Mouse (Mus musculus): ENCODE measurements at regions not wholly inside any gene's neighbourhood (a gene's known extent, or its start where the extent isn't known, plus 50 kb on each side); places are given as distances from the start of the nearest gene placed in this dataset.

- no peak for DNase-seq (ENCODE audit: low spot score in 2 of 2)
These were observed 79.0 kb upstream of the Jade1 start for GRCm38 (mm10) chr3:41476516-41476915.

DNA sequence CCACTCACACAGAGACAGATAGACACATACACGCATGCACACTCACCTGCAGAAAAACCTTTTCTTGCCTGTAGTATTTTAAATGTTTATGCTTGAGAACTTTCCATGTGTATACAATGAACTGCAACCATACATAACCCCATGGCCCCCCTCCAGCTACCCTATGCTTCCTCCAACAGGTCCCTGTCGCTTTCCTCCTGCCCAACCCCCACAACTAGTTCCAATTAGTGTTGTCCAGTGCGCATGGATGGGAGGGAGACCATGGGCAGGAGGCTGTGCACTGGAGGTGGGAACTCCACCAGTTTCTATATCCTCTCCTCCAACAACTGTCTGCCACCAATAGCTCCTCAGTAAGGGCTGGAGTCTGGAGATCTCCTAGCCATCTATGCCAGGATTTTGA, 82.9 kb upstream of the Jade1 start:
- no peak for DNase-seq (ENCODE audit: low spot score in 2 of 2)

DNA sequence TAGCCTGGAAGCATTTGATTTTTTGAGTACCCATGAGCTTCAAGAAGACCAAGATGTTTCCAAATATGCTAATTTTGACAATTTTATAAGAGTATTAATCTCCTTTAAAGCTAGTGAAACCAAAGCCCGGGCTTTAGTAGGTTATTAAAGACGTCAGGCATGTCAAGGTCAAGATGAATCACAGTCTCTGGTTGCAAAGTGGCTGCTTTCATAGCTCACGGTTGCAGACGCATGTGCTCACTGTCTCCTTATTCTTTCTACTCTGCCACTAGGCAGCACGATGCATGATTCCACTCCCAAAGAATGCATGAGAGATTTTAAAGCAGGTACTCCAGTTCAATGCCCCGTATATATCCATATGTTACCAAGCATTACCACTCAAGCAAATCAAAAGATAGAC, 86.4 kb upstream of the Jade1 start:
- DNase-seq (ENCODE audit: low spot score in 2 of 2) = no peak

GRCm38 (mm10) chr3:41467857-41468256, 87.7 kb upstream of the Jade1 start:
- no peak for DNase-seq (ENCODE audit: low spot score in 2 of 2)

- DNase-seq (ENCODE audit: low spot score in 2 of 2) = no peak
These were observed 89.6 kb upstream of the Jade1 start for GRCm38 (mm10) chr3:41465893-41466292.

DNA sequence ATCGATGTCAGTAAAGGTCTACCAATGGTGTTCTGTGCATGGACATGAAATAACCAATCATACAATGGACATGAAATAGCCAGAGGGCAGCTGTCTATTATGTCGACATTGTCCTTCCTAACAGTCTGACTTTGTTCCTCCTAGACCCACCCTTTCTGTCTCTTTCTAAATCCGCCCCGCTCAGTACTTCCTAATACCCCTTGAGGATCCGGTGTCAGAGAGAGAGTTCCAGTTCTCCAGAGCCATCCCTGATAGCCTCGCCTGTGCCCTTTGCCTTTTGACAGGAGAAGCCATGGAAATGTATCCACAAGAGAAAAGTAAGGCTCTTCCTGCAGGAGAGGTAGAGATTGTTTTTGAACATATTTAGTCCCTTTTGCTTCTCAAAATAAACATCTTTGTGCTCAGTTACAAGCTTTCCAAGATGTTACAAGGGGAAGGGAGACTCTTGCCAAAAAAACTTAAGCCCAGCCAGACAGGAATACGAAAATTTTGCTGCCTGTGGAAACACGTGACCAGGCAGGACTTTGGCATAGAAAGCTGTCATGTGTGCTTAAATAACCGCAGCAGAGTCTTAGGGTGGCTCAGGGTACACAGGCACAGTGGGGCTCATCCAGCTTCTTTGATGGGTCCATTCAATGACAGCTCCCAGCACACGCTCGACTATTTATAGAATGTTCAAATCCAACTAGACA, 92.4 kb upstream of the Jade1 start:
- no peak for DNase-seq (ENCODE audit: low spot score in 2 of 2)

DNA sequence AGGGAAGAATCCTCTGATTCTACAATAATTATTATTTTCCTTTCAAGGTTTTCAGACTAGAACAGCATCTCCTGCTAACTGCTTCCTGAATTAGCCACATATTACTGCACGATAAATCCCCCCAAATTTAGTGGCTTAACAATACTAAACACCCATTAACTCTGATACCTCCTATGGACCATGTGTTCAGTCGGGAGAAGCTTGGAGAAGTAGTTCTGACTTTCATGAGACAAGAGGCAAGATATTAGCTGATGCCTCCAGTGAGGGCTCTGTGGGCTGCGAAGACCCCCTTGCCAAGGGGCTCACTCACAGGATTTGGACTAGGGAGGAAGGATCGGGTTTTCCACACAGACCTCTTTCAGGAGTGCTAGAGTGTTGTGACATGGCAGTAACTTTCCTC, 95.4 kb upstream of the Jade1 start:
- no peak for DNase-seq (ENCODE audit: low spot score in 2 of 2)

GRCm38 (mm10) chr3:41458156-41458555, 97.4 kb upstream of the Jade1 start:
- no peak for DNase-seq (ENCODE audit: low spot score in 2 of 2)

DNA sequence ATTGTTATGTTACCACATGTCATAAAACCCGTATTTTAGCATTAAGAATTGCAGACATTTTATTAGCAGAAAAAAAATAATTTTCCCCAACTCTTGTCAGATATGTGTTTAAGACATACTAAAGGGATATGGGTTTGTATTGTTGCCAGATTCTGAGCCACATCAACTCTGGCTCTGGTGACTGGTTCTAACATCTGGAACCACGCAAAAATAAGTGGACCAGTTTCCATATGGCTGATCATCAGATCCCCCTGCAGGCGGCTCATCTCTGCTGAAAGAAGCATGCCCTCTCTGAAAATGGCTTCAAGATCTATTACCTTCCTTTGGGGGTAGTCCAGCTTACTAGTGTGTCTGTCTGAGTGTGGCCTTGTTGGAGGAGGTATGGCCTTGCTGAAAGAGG, 102.0 kb upstream of the Jade1 start:
- no peak for DNase-seq (ENCODE audit: low spot score in 2 of 2)

DNA sequence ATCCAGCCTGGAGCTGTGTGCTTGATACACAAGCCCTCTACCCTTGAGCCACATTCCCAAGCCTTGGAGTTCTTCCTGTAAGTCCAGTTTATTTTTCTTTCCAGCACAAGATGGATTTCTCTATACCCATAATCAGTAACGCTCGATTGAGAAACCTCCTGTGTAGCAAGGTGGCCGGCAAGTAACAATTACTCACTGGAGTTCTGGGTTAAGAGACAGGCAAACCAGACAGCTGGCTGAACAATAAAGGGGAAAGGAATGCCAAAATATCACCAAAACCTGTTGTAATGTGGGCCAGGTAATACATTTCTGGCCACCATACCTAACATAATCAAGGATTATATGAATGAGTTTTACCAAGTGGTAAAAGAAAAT, 102.8 kb upstream of the Jade1 start:
- DNase-seq (ENCODE audit: low spot score in 2 of 2) = no peak

GRCm38 (mm10) chr3:41452020-41452715, 103.4 kb upstream of the Jade1 start:
- no peak for DNase-seq (ENCODE audit: low spot score in 2 of 2)

GRCm38 (mm10) chr3:41450696-41451095, 104.8 kb upstream of the Jade1 start:
- no peak for DNase-seq (ENCODE audit: low spot score in 2 of 2)

DNA sequence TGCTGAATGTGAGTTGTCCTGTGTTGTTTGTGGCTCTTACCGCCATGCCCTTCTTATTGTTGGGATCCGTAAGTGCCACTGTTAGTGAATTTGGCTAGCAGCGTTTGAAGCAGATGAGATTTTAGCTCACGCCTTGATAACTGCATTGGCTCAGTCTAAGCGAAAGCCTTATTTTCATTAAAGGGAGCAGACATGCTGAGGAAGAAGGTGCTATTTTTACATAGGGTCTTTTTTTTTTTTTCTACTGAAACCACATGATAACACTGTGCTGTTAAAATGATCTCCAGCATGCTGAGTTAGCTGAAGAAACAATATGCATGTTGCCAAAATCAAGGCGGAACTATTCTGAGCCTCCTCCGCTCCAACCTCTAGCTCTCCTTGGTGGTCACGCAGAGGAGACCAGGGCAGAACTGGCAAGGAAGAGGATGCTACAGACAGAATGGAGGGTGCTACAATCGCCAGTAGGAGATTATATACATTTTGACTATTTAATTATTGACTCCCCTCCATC, 111.2 kb upstream of the Jade1 start:
- DNase-seq (ENCODE audit: low spot score in 2 of 2) = no peak

GRCm38 (mm10) chr3:41436238-41436637, 119.3 kb upstream of the Jade1 start:
- no peak for DNase-seq (ENCODE audit: low spot score in 2 of 2)

DNA sequence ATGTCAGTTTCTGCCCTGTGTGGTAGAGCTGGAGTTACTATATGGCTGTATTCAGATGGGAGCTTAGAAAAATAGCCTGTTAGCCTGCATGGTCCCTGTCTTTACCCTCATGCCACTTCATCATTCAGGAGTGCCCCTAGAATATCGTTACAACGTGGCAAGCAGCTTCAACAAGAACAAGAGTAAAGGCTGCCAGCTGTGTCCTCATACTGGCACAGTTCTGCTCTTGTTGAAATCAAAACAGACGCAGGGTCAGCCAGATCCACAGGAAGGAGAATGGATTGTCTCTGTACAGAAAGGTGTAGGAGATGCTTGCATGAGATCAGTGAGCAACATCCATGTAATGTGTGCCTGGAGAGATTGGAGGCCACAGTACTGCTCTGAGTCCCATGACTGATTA, 122.4 kb upstream of the Jade1 start:
- no peak for DNase-seq (ENCODE audit: low spot score in 2 of 2)

GRCm38 (mm10) chr3:41432376-41432775, 123.2 kb upstream of the Jade1 start:
- DNase-seq (ENCODE audit: low spot score in 2 of 2) = no peak

DNA sequence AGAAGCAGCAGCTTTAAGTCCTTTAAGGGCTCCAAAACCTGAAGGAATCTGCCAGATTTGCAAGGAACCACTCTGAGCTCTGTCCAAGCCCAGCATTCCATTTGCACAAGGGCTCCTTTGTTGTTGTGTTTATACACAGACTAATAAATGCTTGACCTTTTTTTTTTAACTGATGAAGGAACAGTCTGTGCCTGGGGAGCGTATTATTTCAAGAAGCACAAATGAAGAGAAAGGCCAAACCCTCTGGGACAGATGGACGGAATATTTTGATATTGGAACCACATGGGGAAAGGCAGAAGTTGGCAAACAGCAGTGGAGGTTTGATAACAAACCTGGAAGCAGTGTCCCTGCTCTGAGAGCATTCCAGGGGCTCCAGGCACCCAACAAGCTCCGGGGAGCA, 125.3 kb upstream of the Jade1 start:
- no peak for DNase-seq (ENCODE audit: low spot score in 2 of 2)

- no peak for DNase-seq (ENCODE audit: low spot score in 2 of 2)
These were observed 128.6 kb upstream of the Jade1 start for GRCm38 (mm10) chr3:41426946-41427345.

DNA sequence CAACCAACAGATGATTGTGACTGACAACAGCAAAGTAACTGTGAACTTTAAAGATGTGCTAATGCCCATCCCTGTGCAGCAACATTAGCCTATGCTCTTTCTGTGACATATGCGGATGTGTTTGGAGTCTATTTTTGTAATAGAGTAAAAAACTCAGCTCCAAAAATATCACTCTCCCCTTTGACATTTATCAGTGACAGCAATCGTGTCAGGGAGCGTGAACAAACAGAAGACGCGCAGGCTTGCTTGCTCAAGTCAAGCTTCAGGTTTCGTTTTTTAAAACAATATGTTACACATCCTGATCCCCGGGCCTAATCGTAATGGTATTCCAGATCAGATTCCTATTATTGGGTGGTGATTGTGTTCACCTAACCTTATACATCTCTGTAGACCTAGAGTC, 129.7 kb upstream of the Jade1 start:
- no peak for DNase-seq (ENCODE audit: low spot score in 2 of 2)

GRCm38 (mm10) chr3:41424142-41424939, 131.2 kb upstream of the Jade1 start:
- DNase-seq (ENCODE audit: low spot score in 2 of 2) = no peak

GRCm38 (mm10) chr3:41423630-41424029, 131.9 kb upstream of the Jade1 start:
- DNase-seq (ENCODE audit: low spot score in 2 of 2) = no peak
